Mouse (Mus musculus) stomach, embryonic 14.5 days (tissue): ENCODE measurements at regions not wholly inside any gene's neighbourhood (a gene's known extent, or its start where the extent isn't known, plus 50 kb on each side); places are given as distances from the start of the nearest gene placed in this dataset.

Experiments
- ATAC-seq: fragments of 200-750 bp; cut with Nextera tagmentation; 2 replicates; pipeline ENCODE4 v1.8.0; 2017; ENCODE audit warnings: low read depth, moderate TSS enrichment; ENCODE audit not compliant: insufficient number of reproducible peaks, insufficient read depth, low FRiP score
- H3K27ac ChIP-seq: fragments of 300-500 bp; sonication (generic); 2 replicates; pipeline ENCODE4 v1.5.1; 2014; ENCODE audit warnings: mild to moderate bottlenecking, low read length, moderate library complexity, mixed read lengths
- H3K27me3 ChIP-seq: fragments of 300-500 bp; sonication (generic); 2 replicates; pipeline ENCODE4 v1.6.1; 2014; ENCODE audit warnings: low read length, control low read depth, mixed read lengths; ENCODE audit not compliant: control insufficient read depth, insufficient read depth
- H3K36me3 ChIP-seq: fragments of 300-500 bp; sonication (generic); 2 replicates; pipeline ENCODE4 v1.6.1; 2014; ENCODE audit warnings: mild to moderate bottlenecking, control low read depth, low read length, moderate library complexity, mixed read lengths; ENCODE audit not compliant: control insufficient read depth, insufficient read depth
- H3K4me1 ChIP-seq: fragments of 300-500 bp; sonication (generic); 2 replicates; pipeline ENCODE4 v1.6.1; 2014; ENCODE audit warnings: low read length, control low read depth, mixed read lengths; ENCODE audit not compliant: control insufficient read depth, insufficient read depth
- H3K4me2 ChIP-seq: fragments of 300-500 bp; sonication (generic); replicated peaks from 2 replicates; pipeline ENCODE4 v1.6.1; 2014; ENCODE audit warnings: low read depth, low read length, control low read depth
- H3K4me3 ChIP-seq: fragments of 300-500 bp; sonication (generic); 2 replicates; pipeline ENCODE4 v1.5.1; 2014; ENCODE audit warnings: low read depth, low read length, control low read depth
- H3K9ac ChIP-seq: fragments of 300-500 bp; sonication (generic); replicated peaks from 2 replicates; pipeline ENCODE4 v1.6.1; 2014; ENCODE audit warnings: low read depth, mild to moderate bottlenecking, control low read depth, low read length, moderate library complexity, mixed read lengths
- H3K9me3 ChIP-seq: fragments of 300-500 bp; sonication (generic); 2 replicates; pipeline ENCODE4 v1.6.1; 2016; ENCODE audit warnings: low read depth, low read length, control low read depth; ENCODE audit not compliant: control insufficient read depth
- WGBS: fragments of 180-500 bp; shearing (Covaris S2); extraction: QIAGEN DNeasy Blood & Tissue Kit; methylation state at CpG from one replicate; pipeline ENCODE4 v1.1.7; 2014; 5-methylcytosine and 5-hydroxymethylcytosine counted together

- ATAC-seq: no peak
- H3K27ac ChIP-seq: no peak overlapping the region
- H3K4me1 ChIP-seq: no peaks in the 10 kb centered on the region; the same call in 1 of the 2 replicates
- H3K4me3 ChIP-seq: no peak overlapping the region
- 69% methylated on average over 20 of the region's 20 CpGs for WGBS
- H3K27me3 ChIP-seq: no peaks in the 10 kb centered on the region
- H3K9ac ChIP-seq: no peak overlapping the region
- H3K36me3 ChIP-seq: no peaks in the 10 kb centered on the region
- H3K9me3 ChIP-seq: no peaks in the 10 kb centered on the region
- no peak overlapping the region for H3K4me2 ChIP-seq
Observed at GRCm38 (mm10) chr8:35961615-35962220, 196.1 kb downstream of the Gm19410 start.

- H3K9me3 ChIP-seq: no peaks in the 10 kb centered on the region
- no peaks in the 10 kb centered on the region; the same call in 1 of the 2 replicates for H3K4me1 ChIP-seq
- H3K36me3 ChIP-seq: no peaks in the 10 kb centered on the region
- 40% methylated on average over 1 of the region's 1 CpGs for WGBS
- H3K4me3 ChIP-seq: no peak overlapping the region
- no peak overlapping the region for H3K4me2 ChIP-seq
- H3K27me3 ChIP-seq: no peaks in the 10 kb centered on the region
- ATAC-seq: no peak
- no peak overlapping the region for H3K27ac ChIP-seq
- no peak overlapping the region for H3K9ac ChIP-seq
Observed at GRCm38 (mm10) chr8:35964932-35965331, 199.3 kb downstream of the Gm19410 start.

DNA sequence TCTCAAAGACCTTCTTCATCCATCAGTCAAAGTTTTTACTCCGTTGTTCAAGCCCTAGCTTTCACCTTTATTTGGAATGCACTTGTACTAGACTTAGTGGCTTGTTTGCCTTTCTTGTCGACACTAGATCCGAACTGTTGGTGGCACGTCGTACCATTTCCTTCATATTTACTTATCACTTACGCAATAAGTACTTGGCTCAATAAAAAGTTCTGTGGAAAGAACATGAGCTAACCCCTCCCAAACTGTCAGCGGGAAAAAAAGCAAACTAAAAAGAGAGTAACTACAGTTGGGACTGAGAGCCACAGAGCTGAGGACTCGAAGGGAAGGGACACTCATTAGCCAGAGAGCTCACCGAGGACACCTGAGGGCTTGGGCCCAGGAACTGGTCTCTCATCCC is 202.8 kb downstream of the Gm19410 start:
- H3K9me3 ChIP-seq: no peaks in the 10 kb centered on the region
- H3K27me3 ChIP-seq: no peaks in the 10 kb centered on the region
- WGBS: 62% methylated on average over 9 of the region's 9 CpGs
- no peak overlapping the region for H3K4me3 ChIP-seq
- H3K4me2 ChIP-seq: no peak overlapping the region
- H3K4me1 ChIP-seq: no peaks in the 10 kb centered on the region; the same call in 1 of the 2 replicates
- ATAC-seq: 0 out of 2 replicates have a peak, but pooled peaks have one; percentile 23
- no peak overlapping the region for H3K27ac ChIP-seq
- H3K9ac ChIP-seq: no peak overlapping the region
- no peaks in the 10 kb centered on the region for H3K36me3 ChIP-seq

DNA sequence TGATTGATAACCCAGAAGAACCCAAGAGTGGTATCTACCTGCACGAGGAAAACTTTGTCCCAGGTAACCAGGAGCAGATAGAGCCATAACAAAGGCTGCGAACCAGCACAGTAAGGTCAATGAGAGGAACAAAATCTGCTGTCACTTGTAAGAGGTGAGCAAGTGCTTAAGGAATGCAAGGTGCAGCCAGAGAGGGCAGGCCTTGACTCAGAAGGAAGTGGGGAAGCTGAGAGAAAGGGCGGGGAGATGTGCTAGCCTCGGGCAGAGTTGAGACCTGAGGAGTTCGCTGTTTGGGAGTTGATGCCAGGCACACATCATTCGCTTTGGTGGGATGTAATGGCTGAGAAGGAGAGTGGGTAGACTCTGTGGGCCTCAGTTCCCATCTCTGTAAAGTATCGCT is 205.5 kb downstream of the Gm19410 start:
- H3K27ac ChIP-seq: no peak overlapping the region
- no peaks in the 10 kb centered on the region for H3K27me3 ChIP-seq
- H3K9me3 ChIP-seq: no peaks in the 10 kb centered on the region
- H3K4me2 ChIP-seq: no peak overlapping the region
- 0 out of 2 replicates have a peak, but pooled peaks cover 3% of the 10 kb centered on the region for H3K4me1 ChIP-seq
- H3K36me3 ChIP-seq: no peaks in the 10 kb centered on the region
- H3K9ac ChIP-seq: no peak overlapping the region
- no peak overlapping the region for H3K4me3 ChIP-seq
- WGBS: 76% methylated on average over 7 of the region's 7 CpGs
- no peak for ATAC-seq

DNA sequence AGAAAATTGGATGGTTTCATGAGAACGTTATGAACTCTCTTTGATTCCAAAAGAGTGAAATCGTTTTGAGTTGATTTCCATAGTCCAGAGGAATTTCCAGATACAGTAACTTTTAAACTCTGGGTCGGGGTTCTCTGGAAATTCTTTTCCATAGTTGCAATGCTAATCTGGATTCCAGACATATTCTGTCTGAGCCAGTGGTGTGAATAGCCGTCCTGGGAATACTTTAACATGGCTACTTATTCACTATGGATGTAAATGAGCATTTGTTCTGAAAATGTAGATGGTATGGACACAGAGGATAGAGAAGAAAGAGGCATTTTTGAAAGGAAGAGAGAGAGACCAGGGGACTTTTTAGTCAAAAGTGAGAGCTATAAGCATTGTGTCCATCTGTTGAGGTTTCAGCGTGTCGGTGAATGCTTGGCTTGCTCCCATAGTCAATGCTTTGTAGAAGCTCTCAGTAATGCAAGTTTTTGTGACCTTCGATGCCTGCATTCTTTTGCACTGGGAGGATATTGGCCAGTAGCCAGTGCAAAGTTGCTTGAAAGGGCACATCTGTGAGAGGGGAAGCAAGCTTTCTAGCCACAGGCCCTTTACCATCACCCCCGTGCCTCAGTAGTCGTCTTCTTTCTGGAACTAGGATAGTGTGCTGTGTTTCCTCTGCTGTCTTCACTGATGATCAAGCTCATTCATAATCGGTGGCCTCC is 208.9 kb downstream of the Gm19410 start:
- ATAC-seq: no peak
- H3K4me1 ChIP-seq: 0 out of 2 replicates have a peak, but pooled peaks cover 3% of the 10 kb centered on the region
- H3K9ac ChIP-seq: no peak overlapping the region
- H3K36me3 ChIP-seq: no peaks in the 10 kb centered on the region
- H3K27me3 ChIP-seq: no peaks in the 10 kb centered on the region
- H3K4me3 ChIP-seq: no peak overlapping the region
- WGBS: 60% methylated on average over 10 of the region's 10 CpGs
- no peaks in the 10 kb centered on the region for H3K9me3 ChIP-seq
- H3K4me2 ChIP-seq: no peak overlapping the region
- H3K27ac ChIP-seq: no peak overlapping the region

GRCm38 (mm10) chr8:35979638-35980255 is 214.2 kb downstream of the Gm19410 start:
- Histone ChIP-seq H3K36me3 (no peaks in the 10 kb centered on the region), H3K9me3 (no peaks in the 10 kb centered on the region), H3K4me3 (no peak overlapping the region), H3K27ac (no peak overlapping the region), H3K27me3 (no peaks in the 10 kb centered on the region), H3K4me1 (peaks cover under 1% of the 10 kb centered on the region; the same call in 1 of the 2 replicates), H3K4me2 (no peak overlapping the region), H3K9ac (no peak overlapping the region)
- ATAC-seq: no peak
- WGBS: 77% methylated on average over 9 of the region's 9 CpGs

DNA sequence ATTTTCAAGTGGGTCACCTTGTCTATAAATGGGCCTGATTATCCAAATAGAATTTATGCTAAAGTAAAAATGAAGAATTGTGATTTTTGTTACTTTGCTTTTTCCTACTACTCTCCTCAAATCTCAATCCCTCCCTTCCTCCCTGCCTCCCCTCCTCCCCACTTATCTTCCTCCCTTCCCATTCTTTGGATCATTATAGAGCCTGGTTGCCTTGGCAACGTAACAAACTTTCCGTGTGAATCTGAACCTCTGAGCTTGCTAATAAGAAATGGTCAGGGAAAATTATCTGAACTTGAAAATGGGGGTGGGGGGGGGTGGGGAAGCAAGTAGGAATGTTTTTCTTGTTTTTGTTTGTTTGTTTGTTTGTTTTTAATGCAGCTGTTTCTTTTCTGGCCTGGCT is 217.5 kb downstream of the Gm19410 start:
- H3K9ac ChIP-seq: no peak overlapping the region
- H3K4me2 ChIP-seq: no peak overlapping the region
- H3K27ac ChIP-seq: no peak overlapping the region
- no peak overlapping the region for H3K4me3 ChIP-seq
- H3K9me3 ChIP-seq: no peaks in the 10 kb centered on the region
- H3K4me1 ChIP-seq: peaks cover 13% of the 10 kb centered on the region
- H3K27me3 ChIP-seq: no peaks in the 10 kb centered on the region
- no peak for ATAC-seq
- WGBS: 65% methylated on average over 2 of the region's 2 CpGs
- no peaks in the 10 kb centered on the region for H3K36me3 ChIP-seq

GRCm38 (mm10) chr8:35985152-35985689 is 219.6 kb downstream of the Gm19410 start:
- no peaks in the 10 kb centered on the region for H3K27me3 ChIP-seq
- H3K4me1 ChIP-seq: peaks cover 13% of the 10 kb centered on the region
- no peaks in the 10 kb centered on the region for H3K9me3 ChIP-seq
- no peak overlapping the region for H3K4me2 ChIP-seq
- H3K4me3 ChIP-seq: no peak overlapping the region
- no peak for ATAC-seq
- H3K9ac ChIP-seq: no peak overlapping the region
- H3K27ac ChIP-seq: no peak overlapping the region
- WGBS: 12% methylated on average over 5 of the region's 5 CpGs
- H3K36me3 ChIP-seq: no peaks in the 10 kb centered on the region
